Comparison of ENCODE assay signal across 9 mouse cellular contexts in genomic region chr16:11201740-11202394, GRCm38 (mm10). TPM values are rescaled to one million over a fixed set of nuclear protein-coding genes. Genes with fewer than 3 reads are reported as not detected.
DNase-seq lines count a peak whose midpoint lies in the region; ATAC-seq and TF ChIP-seq lines count a peak whose summit lies in the region.
"Had no signal": no experiment of that assay in that cellular context is flagged by ENCODE, and none has a peak within 500 bp of the region (broad histone marks: within the 10 kb centered on the region; RNA-seq: fewer than 3 reads in every experiment).

No protein-coding gene starts in this region.

- no peak for TF ChIP-seq POLR2A in myocyte (IDR thresholded peaks at IDR 0.05; ENCODE audit: insufficient read length, low read depth)

- TF ChIP-seq CTCF in layer of hippocampus, adult 2 months (conservative IDR thresholded peaks at IDR 0.05) = peak; percentile 43

- H3K27ac ChIP-seq in layer of hippocampus, adult 2 months = peak overlapping the region; percentile 94; the same call in 1 of the 2 replicates
- H3K27ac ChIP-seq in embryonic facial prominence, embryonic 13.5 days = no peak overlapping the region
- no peak overlapping the region for H3K27ac ChIP-seq in intestine, embryonic 15.5 days

- H3K4me1 ChIP-seq in embryonic facial prominence, embryonic 13.5 days = peaks cover 26% of the 10 kb centered on the region
- peaks cover 17% of the 10 kb centered on the region for H3K4me1 ChIP-seq in intestine, embryonic 15.5 days (replicated peaks)

- no peaks in the 10 kb centered on the region for H3K27me3 ChIP-seq in embryonic facial prominence, embryonic 13.5 days
- no peaks in the 10 kb centered on the region for H3K27me3 ChIP-seq in intestine, embryonic 15.5 days (replicated peaks)
- no peaks in the 10 kb centered on the region for H3K27me3 ChIP-seq in myocyte (ENCODE audit: control insufficient read depth, insufficient read depth, insufficient read length)

- peaks cover 54% of the 10 kb centered on the region for H3K36me3 ChIP-seq in embryonic facial prominence, embryonic 13.5 days
- peaks cover 26% of the 10 kb centered on the region for H3K36me3 ChIP-seq in intestine, embryonic 15.5 days
- H3K36me3 ChIP-seq in myocyte (ENCODE audit: control insufficient read depth, insufficient read depth) = peaks cover 45% of the 10 kb centered on the region

- DNase-seq in layer of hippocampus, adult 2 months (ENCODE audit: low spot score in 2 of 2) = no peak
- no peak for DNase-seq in layer of hippocampus, postnatal 25 days (ENCODE audit: extremely low spot score in 1 of 2, low spot score in 1 of 2)
- no peak for DNase-seq in adrenal gland, postnatal 10 days
- DNase-seq: lung, postnatal 14 days had no signal

- peak overlapping the region; percentile 74 for H3ac ChIP-seq in myocyte (ENCODE audit: control insufficient read depth, insufficient read length)

- WGBS in embryonic facial prominence, embryonic 13.5 days = 64% methylated on average over 6 of the region's 6 CpGs
- 69% methylated on average over 6 of the region's 6 CpGs for WGBS in intestine, embryonic 15.5 days

- peaks cover 70% of the 10 kb centered on the region for H3K79me2 ChIP-seq in myocyte (ENCODE audit: control insufficient read depth, insufficient read depth)

- peak overlapping the region; percentile 90 for H3K4me2 ChIP-seq in embryonic facial prominence, embryonic 13.5 days
- peak overlapping the region; percentile 80 for H3K4me2 ChIP-seq in intestine, embryonic 15.5 days (replicated peaks)
- H3K4me2 ChIP-seq in myocyte (ENCODE audit: low read depth) = peak overlapping the region; percentile 87

- H3K4me3 ChIP-seq in layer of hippocampus, adult 2 months = peak overlapping the region; percentile 84
- peak overlapping the region; percentile 94 for H3K4me3 ChIP-seq in embryonic facial prominence, embryonic 13.5 days
- peak overlapping the region; percentile 89 for H3K4me3 ChIP-seq in intestine, embryonic 15.5 days (replicated peaks)
- H3K4me3 ChIP-seq in myocyte = peak overlapping the region; percentile 99

- peak overlapping the region; percentile 94; the same call in 1 of the 2 replicates for H3K9ac ChIP-seq in embryonic facial prominence, embryonic 13.5 days
- H3K9ac ChIP-seq in intestine, embryonic 15.5 days = no peak overlapping the region; the same call in 1 of the 2 replicates

- no peak for ATAC-seq in embryonic facial prominence, embryonic 13.5 days (ENCODE audit: insufficient number of reproducible peaks, insufficient read depth, low FRiP score, low TSS enrichment, low read depth)
- ATAC-seq in intestine, embryonic 15.5 days = no peak
- ATAC-seq in megakaryocyte progenitor cell, adult 5-6 weeks (replicated peaks; ENCODE audit: poor library complexity) = no peak
- ATAC-seq in granulocyte monocyte progenitor cell, adult 5-6 weeks (replicated peaks; ENCODE audit: poor library complexity, severe bottlenecking) = no peak

- no peaks in the 10 kb centered on the region for H3K9me3 ChIP-seq in embryonic facial prominence, embryonic 13.5 days
- no peaks in the 10 kb centered on the region for H3K9me3 ChIP-seq in intestine, embryonic 15.5 days

TF ChIP-seq in myocyte, 11 proteins besides CTCF, POLR2A, EP300 and RAD21:
- TF ChIP-seq TCF12 (IDR thresholded peaks at IDR 0.05; ENCODE audit: insufficient read depth, poor library complexity, severe bottlenecking) = no peak

RNA-seq across cellular contexts. Expression of gene Rsl1d1, which starts 1.3 kb away (rescaled TPM):
- 10 to 100 TPM; 54.1 to 58.0 TPM for total RNA-seq in layer of hippocampus, adult 2 months (2021)
- total RNA-seq in layer of hippocampus, postnatal 25 days (2021) = 10 to 100 TPM; 54.1 to 55.0 TPM
- 199 and 218 TPM in 2 replicates for polyA plus RNA-seq in embryonic facial prominence, embryonic 13.5 days (2015; fragmentation: Nextera tagmentation; extraction: Ambion mirVana)
- 183 and 209 TPM in 2 replicates for polyA plus RNA-seq in intestine, embryonic 15.5 days (2015; fragmentation: Nextera tagmentation; extraction: Ambion mirVana)
- 42.9 TPM for polyA plus RNA-seq in myocyte (2012; fragmentation: generic; extraction: Trizol)
- total RNA-seq in megakaryocyte progenitor cell, adult 5-6 weeks (2015) = 297 and 301 TPM in 2 replicates
- total RNA-seq in megakaryocyte progenitor cell, adult 5-6 weeks (2017) = 270 and 301 TPM in 2 replicates
- 10 to 100 TPM; 73.9 to 76.3 TPM for total RNA-seq in adrenal gland, postnatal 10 days (2021)
- total RNA-seq in granulocyte monocyte progenitor cell, adult 5-6 weeks (2014; fragmentation: Nextera tagmentation) = 162 and 210 TPM in 2 replicates
- total RNA-seq in granulocyte monocyte progenitor cell, adult 5-6 weeks (2017) = 280 and 324 TPM in 2 replicates

RNA-seq across cellular contexts. Expression of gene Zc3h7a, which starts 25.7 kb away (rescaled TPM):
- 10 to 100 TPM; 74.5 to 96.1 TPM for total RNA-seq in layer of hippocampus, adult 2 months (2021)
- 10 to 100 TPM; 58.0 to 80.6 TPM for total RNA-seq in layer of hippocampus, postnatal 25 days (2021)
- 98.5 and 119 TPM in 2 replicates for polyA plus RNA-seq in embryonic facial prominence, embryonic 13.5 days (2015; fragmentation: Nextera tagmentation; extraction: Ambion mirVana)
- polyA plus RNA-seq in intestine, embryonic 15.5 days (2015; fragmentation: Nextera tagmentation; extraction: Ambion mirVana) = 78.5 and 79.8 TPM in 2 replicates
- 11.4 TPM for polyA plus RNA-seq in myocyte (2012; fragmentation: generic; extraction: Trizol)
- 156 and 188 TPM in 2 replicates for total RNA-seq in megakaryocyte progenitor cell, adult 5-6 weeks (2015)
- total RNA-seq in megakaryocyte progenitor cell, adult 5-6 weeks (2017) = 214 and 269 TPM in 2 replicates
- 10 to 100 TPM; 49.0 to 83.8 TPM for total RNA-seq in adrenal gland, postnatal 10 days (2021)
- 178 and 213 TPM in 2 replicates for total RNA-seq in granulocyte monocyte progenitor cell, adult 5-6 weeks (2014; fragmentation: Nextera tagmentation)
- total RNA-seq in granulocyte monocyte progenitor cell, adult 5-6 weeks (2017) = 208 and 260 TPM in 2 replicates

RNA-seq across cellular contexts. Expression of gene Gspt1, which starts 52.3 kb away (rescaled TPM):
- 10 to 100 TPM; 85.1 to 86.5 TPM for total RNA-seq in layer of hippocampus, adult 2 months (2021)
- 10 to 100 TPM; 84.3 to 89.9 TPM for total RNA-seq in layer of hippocampus, postnatal 25 days (2021)
- 75.4 and 80.1 TPM in 2 replicates for polyA plus RNA-seq in embryonic facial prominence, embryonic 13.5 days (2015; fragmentation: Nextera tagmentation; extraction: Ambion mirVana)
- 69.4 and 78.8 TPM in 2 replicates for polyA plus RNA-seq in intestine, embryonic 15.5 days (2015; fragmentation: Nextera tagmentation; extraction: Ambion mirVana)
- polyA plus RNA-seq in myocyte (2012; fragmentation: generic; extraction: Trizol) = 54.9 TPM
- 652 and 687 TPM in 2 replicates for total RNA-seq in megakaryocyte progenitor cell, adult 5-6 weeks (2015)
- total RNA-seq in megakaryocyte progenitor cell, adult 5-6 weeks (2017) = 154 and 166 TPM in 2 replicates
- total RNA-seq in adrenal gland, postnatal 10 days (2021) = 100 to 1,000 TPM; 102 to 103 TPM
- total RNA-seq in granulocyte monocyte progenitor cell, adult 5-6 weeks (2014; fragmentation: Nextera tagmentation) = 278 and 354 TPM in 2 replicates
- 150 and 165 TPM in 2 replicates for total RNA-seq in granulocyte monocyte progenitor cell, adult 5-6 weeks (2017)
